Mouse (Mus musculus) lung, embryonic 14.5 days (tissue): Measurements from ENCODE around the gene Draxin. TPM values are rescaled to one million over a fixed set of nuclear protein-coding genes. Genes with fewer than 3 reads are reported as not detected.

ENCODE experiments used
- microRNA-seq: library from miRNA; unstranded; fragments of <30 nt; microRNA quantifications from one replicate; pipeline ENCODE4, GENCODE M21; 2016; ENCODE audit warnings: borderline number of aligned reads
- polyA plus RNA-seq: library from polyadenylated mRNA; unstranded; fragments of >200 nt; fragmentation: Nextera tagmentation; extraction: Ambion mirVana; gene quantifications from 2 replicates; pipeline ENCODE4 v1.2.1, GENCODE M21; 2014

The Draxin gene
- polyA plus RNA-seq, 1 experiment from 2014 or later: not detected

Small RNA genes within 50 kb of the gene (microRNA-seq; reads per million reads assigned to microRNA genes)
- gene Mir7022: not detected

Other genes with a start within 250 kb of the Draxin start
- 31.7 and 32.6 TPM in 2 replicates for gene Mfn2, start 226.0 kb downstream of the Draxin start, polyA plus RNA-seq
- gene Plod1, start 193.9 kb downstream of the Draxin start, polyA plus RNA-seq: 40.0 and 42.4 TPM in 2 replicates
- 20.2 and 22.5 TPM in 2 replicates for gene 2510039O18Rik, start 189.8 kb downstream of the Draxin start, polyA plus RNA-seq
- not detected in 2 replicates for gene Nppb, start 144.9 kb downstream of the Draxin start, polyA plus RNA-seq
- gene Nppa, start 130.0 kb downstream of the Draxin start, polyA plus RNA-seq: 17.4 TPM in 1 of 2 replicates, not detected in the other
- gene Clcn6, start 91.9 kb downstream of the Draxin start, polyA plus RNA-seq: 3.6 and 4.2 TPM in 2 replicates
- gene Mthfr, start 91.6 kb downstream of the Draxin start, polyA plus RNA-seq: 18.7 and 20.4 TPM in 2 replicates
- 11.6 and 14.2 TPM in 2 replicates for gene Agtrap, start 42.7 kb downstream of the Draxin start, polyA plus RNA-seq
- 60.2 and 61.1 TPM in 2 replicates for gene Mad2l2, start 314 bp downstream of the Draxin start, polyA plus RNA-seq
- 10.8 and 12.3 TPM in 2 replicates for gene Fbxo6, start 21.4 kb upstream of the Draxin start, polyA plus RNA-seq
- 9.3 and 11.0 TPM in 2 replicates for gene Fbxo44, start 29.8 kb upstream of the Draxin start, polyA plus RNA-seq
- gene Fbxo2, start 29.9 kb upstream of the Draxin start, polyA plus RNA-seq: 0.72 and 1.1 TPM in 2 replicates
- gene Disp3, start 157.3 kb upstream of the Draxin start, polyA plus RNA-seq: 0.18 TPM in 2 replicates